Mouse (Mus musculus) stomach, adult 2 months (tissue): Measurements from ENCODE around the gene Mcm10. TPM values are rescaled to one million over a fixed set of nuclear protein-coding genes. Genes with fewer than 3 reads are reported as not detected.

Experiments used
- polyA plus RNA-seq: library from polyadenylated mRNA; depleted of rRNA; stranded (reverse); fragments of >200 nt; gene quantifications from 2 replicates; pipeline ENCODE4 v1.2.3, GENCODE M21; 2012; rRNA removed

Gene Mcm10
- 1.6 and 1.7 TPM in 2 replicates for polyA plus RNA-seq

GRCm38 (mm10) chr2:5012491-5013324, at the start of gene Mcm10:
Gene Mcm10, minus strand, starts transcription at chr2:5012791.

GRCm38 (mm10) chr2:4975807-4976206, 36.8 kb downstream of the Mcm10 start, which contains the start of gene Ucma:
Gene Ucma, plus strand, starts transcription at chr2:4976122.

Other genes with a start within 250 kb of the Mcm10 start
- gene Sephs1, start 131.2 kb downstream of the Mcm10 start, polyA plus RNA-seq: 4.4 TPM in 2 replicates
- gene Phyh, start 93.8 kb downstream of the Mcm10 start, polyA plus RNA-seq: 120 and 125 TPM in 2 replicates
- gene Ucma, start 36.7 kb downstream of the Mcm10 start, polyA plus RNA-seq: not detected in 2 replicates
- gene Optn, start 51.3 kb upstream of the Mcm10 start, polyA plus RNA-seq: 2.1 and 2.8 TPM in 2 replicates
- gene Ccdc3, start 125.0 kb upstream of the Mcm10 start, polyA plus RNA-seq: 20.3 and 23.1 TPM in 2 replicates